Mouse (Mus musculus) brain, embryonic 14.5 days (tissue): ENCODE results near the gene Zc3h14.

ENCODE experiments used
- CTCF ChIP-seq: fragments of 200-500 bp; IDR thresholded peaks from 2 replicates; pipeline ENCODE4 v1.5.1; 2012; ENCODE audit warnings: inconsistent platforms, mild to moderate bottlenecking, moderate library complexity, borderline replicate concordance; ENCODE audit not compliant: insufficient read depth, insufficient read length; ENCODE audit errors: extremely low read depth
- POLR2A ChIP-seq: fragments of 200-500 bp; IDR thresholded peaks from 2 replicates; pipeline ENCODE4 v1.6.1; 2012; ENCODE audit warnings: mild to moderate bottlenecking, inconsistent platforms, borderline replicate concordance; ENCODE audit not compliant: poor library complexity, insufficient read depth, insufficient read length, severe bottlenecking; ENCODE audit errors: extremely low read depth

DNA sequence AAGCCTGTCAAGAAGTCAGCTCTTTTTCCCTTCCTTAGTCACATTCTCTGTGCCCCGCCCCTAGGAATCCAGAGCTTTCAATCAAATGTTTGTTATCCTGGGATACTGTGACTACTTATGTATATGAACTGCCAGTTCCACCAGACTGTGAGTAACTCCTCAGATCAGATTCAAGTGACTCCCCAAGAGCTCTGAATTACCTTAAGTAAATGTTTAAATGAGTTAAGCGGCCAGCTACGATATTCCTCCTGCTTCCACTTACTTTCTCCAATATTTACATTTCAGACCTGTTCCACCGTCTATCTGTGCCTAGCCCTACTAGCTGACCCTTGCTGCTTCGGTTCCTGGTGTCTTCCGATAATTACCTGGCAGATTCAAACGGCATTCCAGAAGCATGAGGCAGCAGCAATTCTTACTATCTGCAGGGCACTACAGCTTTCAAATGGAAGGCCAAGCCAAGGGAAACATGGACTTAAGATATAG, 33.1 kb upstream of the Zc3h14 start:
- TF ChIP-seq POLR2A (no peak), CTCF (no peak)
